Mouse (Mus musculus): ENCODE measurements around the gene B4galnt3. TPM values are rescaled to one million over a fixed set of nuclear protein-coding genes. Genes with fewer than 3 reads are reported as not detected.

B4galnt3 gene
- 0.74 and 0.85 TPM in 2 replicates for polyA plus RNA-seq (2015; fragmentation: Nextera tagmentation; extraction: Ambion mirVana)

- under 1% methylated on average over 56 of the region's 79 CpGs for WGBS
- H3K9me3 ChIP-seq (ENCODE audit: control insufficient read depth, low read length), result no peaks in the 10 kb centered on the region
- peak within 1 kb of the TSS; percentile 67 for H3K9ac ChIP-seq (ENCODE audit: low read length)
- no peak within 1 kb of the TSS for H3K27ac ChIP-seq (replicated peaks)
- TF ChIP-seq EP300 (optimal IDR thresholded peaks at IDR 0.05) (no peak), CTCF (IDR thresholded peaks at IDR 0.05; ENCODE audit: low read depth) (no peak)
- no peaks in the 10 kb centered on the region for H3K36me3 ChIP-seq (ENCODE audit: control insufficient read depth, insufficient read depth, low read length)
- H3K4me2 ChIP-seq (replicated peaks; ENCODE audit: low read depth), result peak within 1 kb of the TSS; percentile 98
- DNase-seq (ENCODE audit: low spot score) (peak; percentile 69), ATAC-seq (ENCODE audit: low FRiP score, low TSS enrichment) (peak; percentile 75)
- no peaks in the 10 kb centered on the region for H3K4me1 ChIP-seq (replicated peaks; ENCODE audit: control insufficient read depth, insufficient read depth)
- H3K27me3 ChIP-seq (ENCODE audit: control insufficient read depth, insufficient read depth, low read length), result no peaks in the 10 kb centered on the region
- peak within 1 kb of the TSS; percentile 61 for H3K4me3 ChIP-seq (ENCODE audit: low read depth, low read length)
Measured at GRCm38 (mm10) chr6:120294056-120294784, at the start of gene B4galnt3, which contains the start of gene D330020A13Rik. Gene B4galnt3, minus strand, starts transcription at chr6:120294559. Gene D330020A13Rik, plus strand, starts transcription at chr6:120294364.

- no peak overlapping the region for H3K4me3 ChIP-seq (ENCODE audit: low read depth, low read length)
- no peaks in the 10 kb centered on the region for H3K27me3 ChIP-seq (ENCODE audit: control insufficient read depth, insufficient read depth, low read length)
- H3K9ac ChIP-seq (ENCODE audit: low read length), result no peak overlapping the region
- H3K36me3 ChIP-seq (ENCODE audit: control insufficient read depth, insufficient read depth, low read length), result peaks cover 10% of the 10 kb centered on the region
- H3K4me1 ChIP-seq (replicated peaks; ENCODE audit: control insufficient read depth, insufficient read depth), result no peaks in the 10 kb centered on the region
- H3K9me3 ChIP-seq (ENCODE audit: control insufficient read depth, low read length), result no peaks in the 10 kb centered on the region
- ATAC-seq (ENCODE audit: low FRiP score, low TSS enrichment) (no peak), DNase-seq (ENCODE audit: low spot score) (no peak)
- H3K27ac ChIP-seq (replicated peaks), result no peak overlapping the region
- WGBS, result 41% methylated on average over 1 of the region's 1 CpGs
- H3K4me2 ChIP-seq (replicated peaks; ENCODE audit: low read depth), result no peak overlapping the region
- no peak for TF ChIP-seq CTCF (IDR thresholded peaks at IDR 0.05; ENCODE audit: low read depth)
- TF ChIP-seq EP300 (optimal IDR thresholded peaks at IDR 0.05), result no peak
Measured at GRCm38 (mm10) chr6:120343992-120344391, 49.6 kb upstream of the B4galnt3 start.

DNA sequence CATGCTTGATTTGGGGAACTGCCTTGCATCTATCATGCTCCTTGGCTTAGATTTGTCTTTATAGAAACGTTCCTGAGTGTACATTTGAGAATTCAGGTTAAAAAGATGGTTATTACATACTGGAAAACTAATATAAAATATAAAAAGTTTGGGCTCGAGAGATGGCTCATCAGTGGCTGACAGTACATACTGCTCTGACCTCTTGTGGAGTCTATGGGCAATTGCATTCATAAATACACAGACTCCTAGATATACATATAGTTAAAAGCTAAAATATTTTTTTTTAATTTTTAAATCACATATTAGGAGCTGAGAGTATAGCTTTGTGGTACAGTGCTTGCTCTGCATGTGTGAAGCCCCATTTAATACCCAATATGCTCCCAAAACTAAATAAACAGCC lies 38.0 kb upstream of the B4galnt3 start:
- Histone ChIP-seq H3K4me1 (replicated peaks; ENCODE audit: control insufficient read depth, insufficient read depth) (no peaks in the 10 kb centered on the region), H3K27ac (replicated peaks) (no peak overlapping the region), H3K9me3 (ENCODE audit: control insufficient read depth, low read length) (no peaks in the 10 kb centered on the region), H3K36me3 (ENCODE audit: control insufficient read depth, insufficient read depth, low read length) (peaks cover 13% of the 10 kb centered on the region), H3K9ac (ENCODE audit: low read length) (no peak overlapping the region), H3K4me2 (replicated peaks; ENCODE audit: low read depth) (no peak overlapping the region), H3K27me3 (ENCODE audit: control insufficient read depth, insufficient read depth, low read length) (no peaks in the 10 kb centered on the region), H3K4me3 (ENCODE audit: low read depth, low read length) (no peak overlapping the region)
- peak; percentile 51 for TF ChIP-seq CTCF (IDR thresholded peaks at IDR 0.05; ENCODE audit: low read depth)
- TF ChIP-seq EP300 (optimal IDR thresholded peaks at IDR 0.05), result no peak
- DNase-seq (ENCODE audit: low spot score) (no peak), ATAC-seq (ENCODE audit: low FRiP score, low TSS enrichment) (no peak)
- 76% methylated on average over 2 of the region's 2 CpGs for WGBS

DNA sequence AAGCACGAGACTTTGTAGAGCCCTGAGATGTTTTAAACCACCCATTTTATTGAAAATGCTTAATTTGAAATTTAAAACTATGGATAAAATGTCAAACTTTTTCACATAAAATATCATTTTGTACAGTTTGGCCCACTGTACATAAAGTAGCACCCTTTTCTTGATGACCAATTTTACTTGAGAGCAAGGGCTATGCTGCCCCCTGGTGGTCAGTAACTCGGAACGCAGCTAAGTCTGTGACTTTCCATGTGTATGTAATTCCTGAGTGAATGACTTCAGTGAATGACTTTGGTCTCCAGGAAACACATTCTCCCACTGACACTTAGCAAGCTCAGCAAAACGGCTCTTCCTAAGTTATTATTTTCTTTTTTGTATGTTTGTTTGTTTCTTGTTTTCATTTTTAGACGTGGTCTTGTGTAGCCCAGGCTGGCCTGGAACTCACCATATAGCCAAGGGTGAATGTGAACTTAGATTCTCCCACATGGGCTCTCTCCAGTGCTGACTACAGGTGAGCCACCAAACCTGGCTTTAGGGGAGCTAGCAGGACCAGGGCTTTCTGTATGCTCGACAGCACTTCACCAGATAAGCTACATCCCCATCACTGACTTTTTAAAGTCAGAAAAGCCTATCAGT lies 30.1 kb upstream of the B4galnt3 start:
- DNase-seq (ENCODE audit: low spot score) (peak; percentile 61), ATAC-seq (ENCODE audit: low FRiP score, low TSS enrichment) (peak; percentile 53)
- Histone ChIP-seq H3K9me3 (ENCODE audit: control insufficient read depth, low read length) (no peaks in the 10 kb centered on the region), H3K27ac (replicated peaks) (no peak overlapping the region), H3K4me3 (ENCODE audit: low read depth, low read length) (no peak overlapping the region), H3K27me3 (ENCODE audit: control insufficient read depth, insufficient read depth, low read length) (no peaks in the 10 kb centered on the region), H3K9ac (ENCODE audit: low read length) (no peak overlapping the region), H3K4me2 (replicated peaks; ENCODE audit: low read depth) (no peak overlapping the region), H3K36me3 (ENCODE audit: control insufficient read depth, insufficient read depth, low read length) (peaks cover 5% of the 10 kb centered on the region; the same call in 1 of the 2 replicates), H3K4me1 (replicated peaks; ENCODE audit: control insufficient read depth, insufficient read depth) (no peaks in the 10 kb centered on the region)
- TF ChIP-seq EP300 (optimal IDR thresholded peaks at IDR 0.05) (no peak), CTCF (IDR thresholded peaks at IDR 0.05; ENCODE audit: low read depth) (peak; percentile 94)
- 32% methylated on average over 6 of the region's 6 CpGs for WGBS

- 29% methylated on average over 2 of the region's 2 CpGs for WGBS
- TF ChIP-seq CTCF (IDR thresholded peaks at IDR 0.05; ENCODE audit: low read depth) (no peak), EP300 (optimal IDR thresholded peaks at IDR 0.05) (no peak)
- H3K9me3 ChIP-seq (ENCODE audit: control insufficient read depth, low read length), result no peaks in the 10 kb centered on the region
- no peak overlapping the region for H3K4me3 ChIP-seq (ENCODE audit: low read depth, low read length)
- no peak overlapping the region for H3K9ac ChIP-seq (ENCODE audit: low read length)
- H3K27me3 ChIP-seq (ENCODE audit: control insufficient read depth, insufficient read depth, low read length), result no peaks in the 10 kb centered on the region
- H3K4me2 ChIP-seq (replicated peaks; ENCODE audit: low read depth), result no peak overlapping the region
- H3K27ac ChIP-seq (replicated peaks), result no peak overlapping the region
- ATAC-seq (ENCODE audit: low FRiP score, low TSS enrichment), result no peak
- H3K4me1 ChIP-seq (replicated peaks; ENCODE audit: control insufficient read depth, insufficient read depth), result no peaks in the 10 kb centered on the region
- no peak for DNase-seq (ENCODE audit: low spot score)
- H3K36me3 ChIP-seq (ENCODE audit: control insufficient read depth, insufficient read depth, low read length), result 0 out of 2 replicates have a peak, but pooled peaks cover 5% of the 10 kb centered on the region
Measured at GRCm38 (mm10) chr6:120320369-120320768, 26.0 kb upstream of the B4galnt3 start.

- Histone ChIP-seq H3K9ac (ENCODE audit: low read length) (no peak overlapping the region), H3K4me3 (ENCODE audit: low read depth, low read length) (no peak overlapping the region), H3K27ac (replicated peaks) (no peak overlapping the region), H3K27me3 (ENCODE audit: control insufficient read depth, insufficient read depth, low read length) (no peaks in the 10 kb centered on the region), H3K4me1 (replicated peaks; ENCODE audit: control insufficient read depth, insufficient read depth) (no peaks in the 10 kb centered on the region), H3K9me3 (ENCODE audit: control insufficient read depth, low read length) (no peaks in the 10 kb centered on the region), H3K36me3 (ENCODE audit: control insufficient read depth, insufficient read depth, low read length) (no peaks in the 10 kb centered on the region), H3K4me2 (replicated peaks; ENCODE audit: low read depth) (no peak overlapping the region)
- ATAC-seq (ENCODE audit: low FRiP score, low TSS enrichment) (peak; percentile 85), DNase-seq (ENCODE audit: low spot score) (peak; percentile 82)
- TF ChIP-seq EP300 (optimal IDR thresholded peaks at IDR 0.05) (no peak), CTCF (IDR thresholded peaks at IDR 0.05; ENCODE audit: low read depth) (no peak)
- 52% methylated on average over 9 of the region's 9 CpGs for WGBS
Measured at GRCm38 (mm10) chr6:120319129-120319528, 24.8 kb upstream of the B4galnt3 start.
